Mouse (Mus musculus): ENCODE results near the gene Saysd1. TPM values are rescaled to one million over a fixed set of nuclear protein-coding genes. Genes with fewer than 3 reads are reported as not detected.

The Saysd1 gene
- polyA plus RNA-seq, 1 experiment from 2014 or later: 18.9 TPM

DNA sequence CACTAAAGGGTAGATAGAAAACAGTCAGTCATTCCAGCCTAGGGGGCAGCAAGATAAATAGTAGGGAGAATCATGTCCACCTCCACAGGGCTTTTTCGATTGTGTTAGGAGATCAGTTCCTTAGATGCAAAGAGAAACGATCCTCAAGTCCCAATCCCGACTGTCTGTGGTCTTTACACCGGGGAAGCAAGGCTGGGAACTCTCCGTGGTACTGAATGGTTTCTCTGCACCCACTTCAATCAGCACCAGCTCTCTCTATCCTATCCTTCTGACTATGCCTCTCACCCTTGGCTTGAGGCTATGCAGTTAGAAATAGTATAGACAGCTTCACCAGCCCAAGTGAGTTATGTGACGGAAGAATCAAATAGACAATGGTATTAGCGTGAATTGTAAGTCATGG lies 44.8 kb downstream of the Saysd1 start:
- H3K27ac ChIP-seq (ENCODE audit: low read length): no peak overlapping the region
- ATAC-seq (no peak; the same call in 1 of the 2 replicates), DNase-seq (ENCODE audit: low spot score) (peak; percentile 79)
- TF ChIP-seq EP300 (IDR thresholded peaks at IDR 0.05) (no peak), CTCF (IDR thresholded peaks at IDR 0.05) (no peak)
- no peaks in the 10 kb centered on the region for H3K36me3 ChIP-seq (ENCODE audit: insufficient read depth, low read length)
- no peak overlapping the region for H3K4me2 ChIP-seq (replicated peaks; ENCODE audit: low read depth, low read length)
- no peaks in the 10 kb centered on the region for H3K4me1 ChIP-seq (ENCODE audit: insufficient read depth, low read depth, low read length)
- no peak overlapping the region for H3K9ac ChIP-seq (replicated peaks; ENCODE audit: low read depth)
- H3K4me3 ChIP-seq (ENCODE audit: low read depth, low read length): no peak overlapping the region
- H3K27me3 ChIP-seq (replicated peaks; ENCODE audit: insufficient read depth, low read length): no peaks in the 10 kb centered on the region
- 17% methylated on average over 7 of the region's 7 CpGs for WGBS
- H3K9me3 ChIP-seq (ENCODE audit: low read length): no peaks in the 10 kb centered on the region

DNA sequence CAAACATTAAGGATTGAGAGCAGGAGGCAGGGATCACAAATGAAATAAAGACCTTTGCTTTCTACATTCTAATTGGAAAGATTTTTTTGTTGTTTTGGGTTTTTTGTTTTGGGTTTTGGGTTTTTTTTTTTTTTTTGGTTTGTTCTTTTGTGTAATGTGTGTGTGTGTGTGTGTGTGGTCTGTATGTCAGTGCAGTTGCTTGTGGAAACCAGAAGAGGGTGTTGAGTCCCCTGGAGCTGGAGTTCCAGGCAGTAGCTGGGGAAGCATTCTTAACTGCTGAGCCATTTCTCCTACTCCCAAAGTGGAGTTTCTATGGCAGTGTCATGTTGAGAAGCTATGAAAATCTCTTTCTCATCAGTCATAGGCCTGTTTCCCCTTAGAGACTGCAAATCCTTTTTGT lies 54.0 kb downstream of the Saysd1 start:
- Histone ChIP-seq H3K4me3 (ENCODE audit: low read depth, low read length) (no peak overlapping the region), H3K4me2 (replicated peaks; ENCODE audit: low read depth, low read length) (no peak overlapping the region), H3K27ac (ENCODE audit: low read length) (no peak overlapping the region), H3K36me3 (ENCODE audit: insufficient read depth, low read length) (no peaks in the 10 kb centered on the region), H3K9ac (replicated peaks; ENCODE audit: low read depth) (no peak overlapping the region), H3K4me1 (ENCODE audit: insufficient read depth, low read depth, low read length) (peaks cover 13% of the 10 kb centered on the region; the same call in 1 of the 2 replicates), H3K27me3 (replicated peaks; ENCODE audit: insufficient read depth, low read length) (no peaks in the 10 kb centered on the region), H3K9me3 (ENCODE audit: low read length) (no peaks in the 10 kb centered on the region)
- TF ChIP-seq CTCF (IDR thresholded peaks at IDR 0.05) (peak; percentile 32), EP300 (IDR thresholded peaks at IDR 0.05) (no peak)
- DNase-seq (ENCODE audit: low spot score): no peak
- no peak for ATAC-seq

DNA sequence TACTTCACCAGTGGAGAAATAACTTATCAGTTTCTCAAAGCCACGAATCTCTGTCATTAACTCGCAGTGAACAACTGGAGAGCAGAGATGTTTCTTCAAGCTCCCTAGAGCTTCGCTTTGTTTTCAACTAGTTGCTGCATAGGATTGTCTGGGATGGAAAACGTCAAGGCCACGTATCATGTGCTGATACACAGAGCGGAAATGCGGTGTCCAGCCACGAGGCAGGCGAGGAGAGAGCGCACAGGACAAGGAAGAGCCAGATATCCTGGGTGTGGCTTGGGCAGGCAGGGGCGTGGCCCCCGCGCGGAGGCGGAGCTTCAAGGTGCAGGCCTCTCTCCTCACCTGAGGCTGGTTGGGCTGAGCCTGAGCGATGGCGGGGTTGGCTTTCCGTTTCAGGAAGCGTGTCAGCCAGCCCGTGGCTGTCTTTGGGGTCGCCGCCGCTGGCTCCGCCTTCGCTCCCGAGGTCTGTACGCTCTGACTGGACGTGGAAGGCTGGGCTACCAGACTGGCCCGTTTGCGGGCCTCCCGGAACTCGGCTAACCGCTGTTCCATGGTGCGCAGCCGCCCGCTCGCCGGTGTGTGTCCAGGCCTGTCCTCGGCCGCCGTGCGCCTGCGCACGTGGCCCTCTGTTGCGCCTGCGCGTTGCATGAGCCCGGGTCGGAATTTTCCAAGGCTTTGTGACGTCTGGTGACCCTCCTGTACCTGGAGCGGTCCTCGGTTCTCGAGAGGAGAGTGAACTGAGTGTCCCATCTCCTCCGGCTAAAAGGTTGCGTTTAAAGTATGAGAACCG lies 55.6 kb downstream of the Saysd1 start:
- TF ChIP-seq EP300 (IDR thresholded peaks at IDR 0.05) (no peak), CTCF (IDR thresholded peaks at IDR 0.05) (no peak)
- 1% methylated on average over 56 of the region's 56 CpGs for WGBS
- H3K4me2 ChIP-seq (replicated peaks; ENCODE audit: low read depth, low read length): peak overlapping the region; percentile 64
- H3K9me3 ChIP-seq (ENCODE audit: low read length): no peaks in the 10 kb centered on the region
- ATAC-seq (peak; percentile 98), DNase-seq (ENCODE audit: low spot score) (peak; percentile 93)
- H3K27me3 ChIP-seq (replicated peaks; ENCODE audit: insufficient read depth, low read length): no peaks in the 10 kb centered on the region
- peak overlapping the region; percentile 60 for H3K4me3 ChIP-seq (ENCODE audit: low read depth, low read length)
- H3K4me1 ChIP-seq (ENCODE audit: insufficient read depth, low read depth, low read length): peaks cover 13% of the 10 kb centered on the region; the same call in 1 of the 2 replicates
- H3K9ac ChIP-seq (replicated peaks; ENCODE audit: low read depth): peak overlapping the region; percentile 75
- H3K27ac ChIP-seq (ENCODE audit: low read length): peak overlapping the region; percentile 96
- no peaks in the 10 kb centered on the region for H3K36me3 ChIP-seq (ENCODE audit: insufficient read depth, low read length)

DNA sequence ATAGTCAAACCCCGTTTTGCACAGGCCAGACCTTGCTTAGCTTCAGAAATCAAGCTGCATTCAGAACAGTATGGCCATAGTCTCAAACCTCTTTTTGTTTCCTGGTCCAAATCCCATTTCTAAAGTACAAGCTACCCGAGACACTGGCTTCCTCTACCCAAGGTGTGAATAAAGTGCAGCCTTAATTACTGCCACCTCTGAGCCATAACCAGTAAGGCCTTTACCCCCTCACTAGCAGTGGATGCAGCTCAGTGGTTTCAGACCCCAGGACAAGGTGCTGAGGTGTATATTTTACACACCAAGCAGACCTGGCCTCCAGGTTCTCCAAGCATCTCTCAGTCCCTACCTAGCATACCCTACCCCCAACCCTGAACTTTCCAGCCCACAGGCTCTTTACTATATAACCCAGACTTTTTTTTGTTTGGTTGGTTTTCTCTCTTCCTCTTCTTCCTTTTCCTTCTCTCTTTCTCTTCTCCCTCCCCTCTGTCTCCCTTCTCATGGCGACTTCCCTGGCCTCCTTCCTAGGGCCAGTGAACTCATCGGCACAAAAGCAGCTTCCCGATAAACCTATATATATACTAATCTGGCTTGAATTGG lies 56.3 kb downstream of the Saysd1 start:
- peaks cover 13% of the 10 kb centered on the region; the same call in 1 of the 2 replicates for H3K4me1 ChIP-seq (ENCODE audit: insufficient read depth, low read depth, low read length)
- peaks cover 4% of the 10 kb centered on the region; the same call in 1 of the 2 replicates for H3K36me3 ChIP-seq (ENCODE audit: insufficient read depth, low read length)
- H3K27me3 ChIP-seq (replicated peaks; ENCODE audit: insufficient read depth, low read length): no peaks in the 10 kb centered on the region
- H3K9ac ChIP-seq (replicated peaks; ENCODE audit: low read depth): peak overlapping the region; percentile 75; the same call in 1 of the 2 replicates
- peak overlapping the region; percentile 96 for H3K27ac ChIP-seq (ENCODE audit: low read length)
- WGBS: 54% methylated on average over 5 of the region's 5 CpGs
- no peak for ATAC-seq
- H3K4me2 ChIP-seq (replicated peaks; ENCODE audit: low read depth, low read length): peak overlapping the region; percentile 64
- peak; percentile 8 for DNase-seq (ENCODE audit: low spot score)
- no peak for TF ChIP-seq CTCF (IDR thresholded peaks at IDR 0.05)
- TF ChIP-seq EP300 (IDR thresholded peaks at IDR 0.05): no peak
- H3K9me3 ChIP-seq (ENCODE audit: low read length): no peaks in the 10 kb centered on the region
- H3K4me3 ChIP-seq (ENCODE audit: low read depth, low read length): peak overlapping the region; percentile 60

DNA sequence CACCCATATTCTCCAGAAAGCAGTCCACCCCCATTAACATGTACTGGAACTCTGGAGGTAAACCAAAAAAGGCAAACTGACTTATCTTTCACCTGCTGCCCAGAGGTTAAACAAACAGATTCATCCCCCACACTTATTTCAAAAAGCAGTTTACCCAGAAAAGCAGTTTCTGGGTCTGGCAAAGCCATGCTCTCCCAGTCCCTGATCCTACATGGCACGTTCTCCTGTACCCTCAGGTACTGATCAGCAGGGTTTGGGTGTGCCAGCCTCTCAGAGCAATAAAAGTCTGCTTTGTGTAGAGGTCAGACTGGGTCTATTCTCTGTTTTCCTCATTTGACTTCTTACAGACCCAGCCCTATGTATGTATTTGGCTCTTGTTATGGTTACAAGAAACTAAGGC lies 57.2 kb downstream of the Saysd1 start:
- Histone ChIP-seq H3K4me3 (ENCODE audit: low read depth, low read length) (no peak overlapping the region), H3K9me3 (ENCODE audit: low read length) (no peaks in the 10 kb centered on the region), H3K4me2 (replicated peaks; ENCODE audit: low read depth, low read length) (no peak overlapping the region), H3K9ac (replicated peaks; ENCODE audit: low read depth) (no peak overlapping the region), H3K27ac (ENCODE audit: low read length) (no peak overlapping the region), H3K4me1 (ENCODE audit: insufficient read depth, low read depth, low read length) (peaks cover 13% of the 10 kb centered on the region; the same call in 1 of the 2 replicates), H3K36me3 (ENCODE audit: insufficient read depth, low read length) (peaks cover 9% of the 10 kb centered on the region; the same call in 1 of the 2 replicates), H3K27me3 (replicated peaks; ENCODE audit: insufficient read depth, low read length) (no peaks in the 10 kb centered on the region)
- DNase-seq (ENCODE audit: low spot score) (no peak), ATAC-seq (no peak)
- no peak for TF ChIP-seq CTCF (IDR thresholded peaks at IDR 0.05)
- no peak for TF ChIP-seq EP300 (IDR thresholded peaks at IDR 0.05)
- 64% methylated on average over 1 of the region's 1 CpGs for WGBS

DNA sequence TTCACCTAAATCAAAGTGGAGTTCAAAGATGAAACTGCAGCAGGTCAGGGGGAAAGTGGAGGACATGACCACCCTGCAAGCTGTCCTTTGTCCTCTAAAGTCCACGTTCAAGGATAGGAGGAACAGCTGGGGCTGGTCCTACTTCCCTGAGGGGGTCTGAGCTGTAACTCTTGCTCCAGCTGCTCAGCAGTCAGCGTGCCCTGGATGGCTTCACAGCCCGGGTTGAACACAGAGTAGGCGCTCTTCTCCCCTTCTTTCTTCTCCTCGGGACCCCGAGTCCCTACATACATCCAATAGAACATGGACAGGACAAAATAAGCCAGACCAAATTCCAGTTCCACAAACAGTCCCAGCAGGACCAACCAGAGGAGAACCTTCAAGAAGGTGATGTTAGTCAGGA lies 61.2 kb downstream of the Saysd1 start:
- H3K27ac ChIP-seq (ENCODE audit: low read length): no peak overlapping the region
- H3K4me1 ChIP-seq (ENCODE audit: insufficient read depth, low read depth, low read length): peaks cover 8% of the 10 kb centered on the region; the same call in 1 of the 2 replicates
- H3K4me3 ChIP-seq (ENCODE audit: low read depth, low read length): no peak overlapping the region
- peaks cover 9% of the 10 kb centered on the region; the same call in 1 of the 2 replicates for H3K36me3 ChIP-seq (ENCODE audit: insufficient read depth, low read length)
- 82% methylated on average over 6 of the region's 6 CpGs for WGBS
- no peaks in the 10 kb centered on the region for H3K9me3 ChIP-seq (ENCODE audit: low read length)
- ATAC-seq: no peak
- no peak for DNase-seq (ENCODE audit: low spot score)
- H3K9ac ChIP-seq (replicated peaks; ENCODE audit: low read depth): no peak overlapping the region
- H3K27me3 ChIP-seq (replicated peaks; ENCODE audit: insufficient read depth, low read length): no peaks in the 10 kb centered on the region
- no peak for TF ChIP-seq EP300 (IDR thresholded peaks at IDR 0.05)
- no peak for TF ChIP-seq CTCF (IDR thresholded peaks at IDR 0.05)
- no peak overlapping the region for H3K4me2 ChIP-seq (replicated peaks; ENCODE audit: low read depth, low read length)

All from lung, postnatal 0 days (tissue).